Mouse (Mus musculus) kidney, postnatal 0 days (tissue): ENCODE measurements around the gene Med24. TPM values are rescaled to one million over a fixed set of nuclear protein-coding genes. Genes with fewer than 3 reads are reported as not detected.
A peak's percentile ranks its signal among the peaks of the same experiment; 100 is the strongest.

Experiments
- ATAC-seq: fragments of 200-750 bp; cut with Nextera tagmentation; replicated peaks from 2 replicates; pipeline ENCODE4 v1.8.0; 2017; ENCODE audit warnings: low read depth, moderate number of reproducible peaks, moderate TSS enrichment, moderate library complexity; ENCODE audit not compliant: low FRiP score
- DNase-seq: peaks from one replicate; pipeline ENCODE4 v3.0.0-alpha.2; 2016; ENCODE audit warnings: low spot score
- H3K27ac ChIP-seq: fragments of 300-500 bp; sonication (generic); 2 replicates; pipeline ENCODE4 v1.5.1; 2014; ENCODE audit warnings: mild to moderate bottlenecking
- H3K27me3 ChIP-seq: fragments of 300-500 bp; sonication (generic); 2 replicates; pipeline ENCODE4 v1.6.1; 2014; ENCODE audit warnings: low read length, mixed read lengths; ENCODE audit not compliant: insufficient read depth
- H3K36me3 ChIP-seq: fragments of 300-500 bp; sonication (generic); 2 replicates; pipeline ENCODE4 v1.6.1; 2014; ENCODE audit warnings: low read length, mixed read lengths; ENCODE audit not compliant: insufficient read depth
- H3K4me1 ChIP-seq: fragments of 300-500 bp; sonication (generic); replicated peaks from 2 replicates; pipeline ENCODE4 v1.6.1; 2014; ENCODE audit warnings: antibody characterized with exemption, low read length, mixed read lengths; ENCODE audit not compliant: insufficient read depth
- H3K4me2 ChIP-seq: fragments of 300-500 bp; sonication (generic); 2 replicates; pipeline ENCODE4 v1.6.1; 2014; ENCODE audit warnings: mild to moderate bottlenecking, low read length, moderate library complexity, mixed read lengths
- H3K4me3 ChIP-seq: fragments of 300-500 bp; sonication (generic); replicated peaks from 2 replicates; pipeline ENCODE4 v1.5.1; 2014; ENCODE audit warnings: low read depth, low read length
- H3K9ac ChIP-seq: fragments of 300-500 bp; sonication (generic); 2 replicates; pipeline ENCODE4 v1.6.1; 2014; ENCODE audit warnings: low read depth, low read length
- H3K9me3 ChIP-seq: fragments of 300-500 bp; sonication (generic); replicated peaks from 2 replicates; pipeline ENCODE4 v1.6.1; 2016; ENCODE audit warnings: low read length, inconsistent platforms, mixed read lengths
- CTCF ChIP-seq: IDR thresholded peaks from 2 replicates; pipeline ENCODE4 v1.5.1; 2016; ENCODE audit warnings: antibody characterized with exemption, low read depth, mild to moderate bottlenecking, moderate library complexity
- WGBS: fragments of 180-500 bp; shearing (Covaris S2); extraction: QIAGEN DNeasy Blood & Tissue Kit; methylation state at CpG from one replicate; pipeline ENCODE4 v1.1.7; 2014; 5-methylcytosine and 5-hydroxymethylcytosine counted together
- polyA plus RNA-seq: library from polyadenylated mRNA; unstranded; fragments of >200 nt; fragmentation: Nextera tagmentation; extraction: Ambion mirVana; gene quantifications from 2 replicates; pipeline ENCODE4 v1.2.1, GENCODE M21; 2015

Gene Med24
- polyA plus RNA-seq, 1 experiment from 2014 or later = 38.3 TPM

DNA sequence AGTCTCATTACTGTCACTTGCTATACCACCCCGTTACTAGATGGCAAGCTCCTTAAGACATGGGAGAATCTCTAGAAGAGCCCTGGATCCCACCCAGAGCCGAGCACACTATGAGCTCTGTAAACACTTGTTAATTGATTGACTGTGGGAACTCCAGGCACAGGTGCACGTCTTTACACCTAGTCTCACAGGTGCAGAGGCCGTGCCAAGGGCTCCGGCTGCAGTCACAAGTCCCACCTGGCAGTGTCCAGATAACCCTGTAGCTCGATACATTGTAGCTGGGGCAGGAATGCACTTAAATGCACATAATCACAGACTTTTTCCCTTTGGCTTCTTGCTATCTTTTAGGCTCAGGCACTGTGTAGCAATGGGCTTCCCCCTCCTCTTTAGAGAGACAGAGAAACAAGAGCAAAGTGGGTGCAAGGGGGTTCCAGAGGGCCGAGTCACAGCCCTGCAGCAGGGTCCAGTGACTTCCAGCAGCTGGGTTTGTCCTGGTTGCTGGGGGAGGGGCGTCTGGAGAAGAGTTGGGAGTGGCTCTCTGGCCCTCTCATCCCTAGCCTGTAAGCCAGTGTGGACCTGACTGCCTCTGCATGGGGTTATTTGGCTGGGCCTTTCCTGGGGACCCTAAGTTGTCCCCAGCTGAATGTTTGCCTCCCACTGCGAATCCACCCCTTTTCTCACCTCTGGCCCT, 14.6 kb upstream of the Med24 start:
- Histone ChIP-seq H3K27me3 (no peaks in the 10 kb centered on the region), H3K27ac (peak overlapping the region; percentile 95), H3K4me1 (peaks cover 74% of the 10 kb centered on the region), H3K9me3 (no peaks in the 10 kb centered on the region), H3K36me3 (no peaks in the 10 kb centered on the region), H3K9ac (peak overlapping the region; percentile 42; the same call in 1 of the 2 replicates), H3K4me3 (peak overlapping the region; percentile 97), H3K4me2 (peak overlapping the region; percentile 84)
- 9% methylated on average over 9 of the region's 9 CpGs for WGBS
- ATAC-seq = peak; percentile 33
- peak; percentile 93 for DNase-seq
- no peak for TF ChIP-seq CTCF

DNA sequence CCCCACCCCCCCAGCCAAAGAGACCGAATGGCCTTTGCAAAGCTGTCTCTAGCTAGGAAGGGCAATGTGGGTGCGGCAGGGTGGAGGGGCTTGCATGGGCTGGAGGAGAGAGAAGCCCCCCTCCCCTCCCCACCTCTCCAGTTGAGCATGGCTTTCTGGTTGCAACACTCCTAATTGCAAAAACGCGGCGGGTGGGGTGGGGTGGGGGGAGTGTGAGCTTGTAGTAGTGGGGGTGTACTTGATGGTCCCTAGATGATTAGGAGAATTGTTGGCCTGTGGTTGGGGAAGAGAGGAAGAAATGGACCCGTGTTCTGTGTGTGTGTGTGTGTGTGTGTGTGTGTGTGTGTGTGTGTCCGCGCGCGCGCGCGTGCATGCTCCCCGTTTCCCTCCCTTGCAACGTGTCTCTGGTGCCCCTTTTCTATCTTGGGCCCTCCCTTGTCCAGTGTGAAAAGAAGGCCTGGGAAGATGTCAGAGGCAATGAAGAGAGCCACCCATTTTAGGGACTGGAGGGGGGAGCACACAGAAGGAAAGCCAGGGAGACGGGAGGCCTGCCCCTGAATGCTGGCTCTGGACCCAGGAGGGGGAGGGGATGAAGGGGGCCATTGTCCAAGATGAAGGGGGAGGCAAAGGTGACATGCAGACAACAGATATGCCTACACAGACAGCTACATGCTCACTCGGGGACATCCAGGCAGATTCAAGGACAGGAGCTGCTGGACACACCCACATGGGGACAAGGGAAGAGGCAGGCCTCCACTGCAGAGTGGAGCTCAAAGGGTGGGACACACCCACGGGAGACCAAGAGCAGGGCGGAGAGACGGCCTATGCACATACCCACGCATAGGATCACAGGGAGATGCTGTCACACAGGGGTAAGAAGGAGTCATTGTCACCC, 13.4 kb upstream of the Med24 start:
- peak overlapping the region; percentile 84 for H3K4me2 ChIP-seq
- H3K36me3 ChIP-seq = no peaks in the 10 kb centered on the region
- ATAC-seq = 0 out of 2 replicates have a peak, but pooled peaks have one; percentile 7
- no peaks in the 10 kb centered on the region for H3K9me3 ChIP-seq
- 1% methylated on average over 21 of the region's 21 CpGs for WGBS
- peak overlapping the region; percentile 95 for H3K27ac ChIP-seq
- H3K4me3 ChIP-seq = peak overlapping the region; percentile 97
- H3K9ac ChIP-seq = peak overlapping the region; percentile 90
- H3K4me1 ChIP-seq = peaks cover 62% of the 10 kb centered on the region
- DNase-seq = peak; percentile 32
- no peaks in the 10 kb centered on the region for H3K27me3 ChIP-seq
- no peak for TF ChIP-seq CTCF

- H3K4me1 ChIP-seq = peaks cover 56% of the 10 kb centered on the region
- WGBS = under 1% methylated on average over 72 of the region's 86 CpGs
Observed at GRCm38 (mm10) chr11:98741622-98742396, 12.6 kb upstream of the Med24 start.

GRCm38 (mm10) chr11:98741051-98741620, 11.9 kb upstream of the Med24 start:
- peak overlapping the region; percentile 84 for H3K4me2 ChIP-seq
- no peak for ATAC-seq
- H3K4me1 ChIP-seq = peaks cover 50% of the 10 kb centered on the region
- no peaks in the 10 kb centered on the region for H3K36me3 ChIP-seq
- H3K9me3 ChIP-seq = no peaks in the 10 kb centered on the region
- TF ChIP-seq CTCF = no peak
- peak overlapping the region; percentile 90 for H3K9ac ChIP-seq
- peak overlapping the region; percentile 97 for H3K4me3 ChIP-seq
- WGBS = 0% methylated on average over 17 of the region's 17 CpGs
- no peak for DNase-seq
- H3K27ac ChIP-seq = peak overlapping the region; percentile 95
- no peaks in the 10 kb centered on the region for H3K27me3 ChIP-seq

More at GRCm38 (mm10) chr11:98741622-98742396, 12.6 kb upstream of the Med24 start:
- H3K4me3 ChIP-seq = peak overlapping the region; percentile 97
- TF ChIP-seq CTCF = peak; percentile 50; the same call in 1 of the 2 replicates
- H3K36me3 ChIP-seq = no peaks in the 10 kb centered on the region
- peak overlapping the region; percentile 90 for H3K9ac ChIP-seq
- H3K27me3 ChIP-seq = no peaks in the 10 kb centered on the region
- peak overlapping the region; percentile 95 for H3K27ac ChIP-seq
- ATAC-seq (peak; percentile 76), DNase-seq (peak; percentile 89)
- no peaks in the 10 kb centered on the region for H3K9me3 ChIP-seq
- peak overlapping the region; percentile 84 for H3K4me2 ChIP-seq

DNA sequence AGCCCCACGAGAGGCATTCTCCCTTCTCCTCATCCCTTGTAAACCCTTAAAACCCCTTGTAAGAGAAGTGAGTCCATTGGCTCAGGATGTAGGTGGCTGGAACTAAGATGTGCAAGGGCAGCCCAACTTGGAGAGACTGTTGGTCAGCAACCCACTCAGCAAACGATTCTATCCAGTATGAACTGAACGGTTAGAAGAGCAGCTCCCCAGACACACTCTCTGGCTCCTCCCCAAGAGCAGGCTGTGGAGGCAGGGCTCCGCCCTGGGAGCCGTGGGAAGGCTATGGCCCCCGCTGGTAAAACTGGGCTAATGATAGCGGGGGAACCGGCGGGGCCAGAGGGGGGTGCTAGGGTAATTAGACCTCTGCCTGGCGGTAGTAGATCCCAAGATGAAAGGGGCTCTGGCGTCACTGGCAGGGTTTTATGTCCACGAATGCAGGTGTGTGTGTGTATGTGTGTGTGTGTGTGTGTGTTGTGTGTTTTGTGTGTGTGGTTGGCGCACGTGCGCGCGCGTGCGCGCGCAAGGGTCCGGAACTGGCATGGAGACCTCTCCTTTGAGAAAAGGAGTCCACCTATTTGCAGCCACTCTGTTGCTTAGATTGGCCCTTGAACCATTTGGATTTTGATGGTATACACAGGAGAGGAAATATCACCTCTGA, 11.3 kb upstream of the Med24 start, which contains the start of gene Thra:
Gene Thra (plus strand): TSS at position 246 of the 658 bp plus-strand sequence.
- Histone ChIP-seq H3K9me3 (no peaks in the 10 kb centered on the region), H3K4me3 (peak within 1 kb of the TSS; percentile 97), H3K27ac (peak within 1 kb of the TSS; percentile 95), H3K36me3 (no peaks in the 10 kb centered on the region), H3K27me3 (no peaks in the 10 kb centered on the region), H3K4me2 (peak within 1 kb of the TSS; percentile 84), H3K9ac (peak within 1 kb of the TSS; percentile 90), H3K4me1 (peaks cover 44% of the 10 kb centered on the region)
- peak; percentile 31 for ATAC-seq
- under 1% methylated on average over 22 of the region's 22 CpGs for WGBS
- no peak for TF ChIP-seq CTCF
- DNase-seq = peak; percentile 86
